Mouse (Mus musculus): ENCODE data around the gene Syne3. TPM values are rescaled to one million over a fixed set of nuclear protein-coding genes. Genes with fewer than 3 reads are reported as not detected.

Syne3 gene
- polyA plus RNA-seq, 1 experiment = 11.1 TPM

DNA sequence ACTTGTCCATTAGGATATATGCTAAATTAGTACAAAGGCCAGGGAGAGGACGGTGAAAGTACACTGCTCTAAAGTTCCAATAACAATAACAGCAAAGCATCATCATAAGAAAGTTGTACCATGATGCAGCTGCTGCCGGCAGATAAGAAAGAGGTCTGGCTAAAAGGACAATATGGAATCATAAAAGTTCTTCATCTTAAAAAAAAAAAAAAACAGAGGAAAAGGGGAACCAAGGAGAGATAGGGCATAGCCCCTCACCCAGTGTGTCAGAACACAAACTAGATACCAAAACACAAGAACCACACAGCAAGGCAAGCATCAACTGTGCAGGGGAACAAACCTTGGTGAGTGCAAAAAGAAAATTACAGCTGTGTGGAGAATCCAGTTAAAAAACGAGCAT is 117.4 kb downstream of the Syne3 start:
- no peaks in the 10 kb centered on the region for H3K4me1 ChIP-seq (ENCODE audit: control insufficient read depth, insufficient read depth, low read length)
- 86% methylated on average over 3 of the region's 3 CpGs for WGBS
- no peak overlapping the region for H3K27ac ChIP-seq (ENCODE audit: control insufficient read depth, insufficient read depth, low read depth, low read length, poor library complexity)
- no peak overlapping the region for H3K4me3 ChIP-seq (replicated peaks; ENCODE audit: control insufficient read depth, low read depth, low read length)
- TF ChIP-seq CTCF (IDR thresholded peaks at IDR 0.05; ENCODE audit: control insufficient read depth, insufficient read depth, low read length) (no peak), POLR2A (IDR thresholded peaks at IDR 0.05; ENCODE audit: borderline replicate concordance, control insufficient read depth, low read depth, low read length) (no peak)

DNA sequence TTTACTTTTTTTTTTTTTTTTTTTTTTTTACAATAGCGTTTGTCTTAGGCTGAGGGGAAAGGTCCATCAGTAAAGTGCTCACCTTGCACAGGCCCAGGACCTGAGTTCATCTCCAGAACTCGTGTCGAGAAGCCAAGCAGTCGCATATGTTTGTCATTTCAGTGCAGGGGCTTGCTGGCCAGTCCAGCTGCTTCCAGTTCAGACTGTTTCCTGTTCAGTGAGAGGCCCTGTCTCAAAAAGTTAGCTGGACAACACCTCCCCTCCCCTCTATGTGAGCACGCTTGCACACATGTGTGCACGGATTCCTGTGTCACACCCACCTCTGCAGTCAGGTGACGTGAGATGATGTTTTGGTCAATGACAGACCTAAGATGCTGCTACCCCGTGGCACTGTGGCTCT is 119.5 kb downstream of the Syne3 start:
- H3K27ac ChIP-seq (ENCODE audit: control insufficient read depth, insufficient read depth, low read depth, low read length, poor library complexity) = no peak overlapping the region
- H3K4me1 ChIP-seq (ENCODE audit: control insufficient read depth, insufficient read depth, low read length) = no peaks in the 10 kb centered on the region
- no peak for TF ChIP-seq CTCF (IDR thresholded peaks at IDR 0.05; ENCODE audit: control insufficient read depth, insufficient read depth, low read length)
- TF ChIP-seq POLR2A (IDR thresholded peaks at IDR 0.05; ENCODE audit: borderline replicate concordance, control insufficient read depth, low read depth, low read length) = no peak
- 81% methylated on average over 8 of the region's 8 CpGs for WGBS
- no peak overlapping the region for H3K4me3 ChIP-seq (replicated peaks; ENCODE audit: control insufficient read depth, low read depth, low read length)

DNA sequence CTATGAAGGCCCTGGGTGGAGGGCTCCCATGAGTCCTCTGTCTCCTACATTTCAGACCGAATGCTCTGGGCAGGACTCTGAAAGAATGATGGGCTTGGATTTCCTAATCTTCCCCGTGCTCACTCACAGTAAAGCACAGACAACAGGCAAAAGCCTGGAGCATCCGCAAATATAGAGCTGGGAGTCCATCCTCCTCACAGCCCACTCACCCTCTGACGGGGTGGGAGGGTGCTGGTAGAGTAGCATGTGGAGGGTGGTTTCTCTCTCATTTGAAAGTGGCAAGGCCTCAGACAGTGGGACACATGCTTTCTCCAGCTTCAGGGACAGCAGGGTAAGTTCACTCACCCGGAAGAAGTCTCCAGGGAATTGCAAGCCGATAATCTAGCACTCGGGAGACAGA is 123.5 kb downstream of the Syne3 start:
- no peaks in the 10 kb centered on the region for H3K4me1 ChIP-seq (ENCODE audit: control insufficient read depth, insufficient read depth, low read length)
- WGBS = 86% methylated on average over 7 of the region's 7 CpGs
- H3K27ac ChIP-seq (ENCODE audit: control insufficient read depth, insufficient read depth, low read depth, low read length, poor library complexity) = no peak overlapping the region
- no peak overlapping the region for H3K4me3 ChIP-seq (replicated peaks; ENCODE audit: control insufficient read depth, low read depth, low read length)
- no peak for TF ChIP-seq CTCF (IDR thresholded peaks at IDR 0.05; ENCODE audit: control insufficient read depth, insufficient read depth, low read length)
- TF ChIP-seq POLR2A (IDR thresholded peaks at IDR 0.05; ENCODE audit: borderline replicate concordance, control insufficient read depth, low read depth, low read length) = no peak

DNA sequence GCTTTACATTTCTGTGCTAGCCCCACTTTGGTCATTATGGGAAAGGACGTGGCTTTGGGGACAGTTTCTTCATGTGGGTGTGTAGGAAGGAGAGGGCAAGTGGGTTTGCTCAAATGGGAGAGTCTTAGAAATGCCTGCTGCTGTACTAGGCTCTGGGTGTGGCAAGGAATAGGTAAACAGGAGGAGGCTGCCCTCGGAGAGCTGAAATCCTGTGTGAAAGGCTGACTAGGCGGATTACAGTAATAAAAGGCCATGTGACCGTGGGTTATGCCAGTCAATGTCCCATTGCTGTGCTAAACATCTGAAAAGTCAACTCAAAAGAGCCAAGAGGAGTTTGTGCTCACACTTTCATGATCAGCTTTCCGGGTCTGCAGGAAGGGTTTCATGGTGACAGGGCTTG is 127.1 kb downstream of the Syne3 start:
- WGBS = 60% methylated on average over 5 of the region's 5 CpGs
- H3K27ac ChIP-seq (ENCODE audit: control insufficient read depth, insufficient read depth, low read depth, low read length, poor library complexity) = no peak overlapping the region
- TF ChIP-seq POLR2A (IDR thresholded peaks at IDR 0.05; ENCODE audit: borderline replicate concordance, control insufficient read depth, low read depth, low read length) (no peak), CTCF (IDR thresholded peaks at IDR 0.05; ENCODE audit: control insufficient read depth, insufficient read depth, low read length) (no peak)
- H3K4me3 ChIP-seq (replicated peaks; ENCODE audit: control insufficient read depth, low read depth, low read length) = no peak overlapping the region
- no peaks in the 10 kb centered on the region for H3K4me1 ChIP-seq (ENCODE audit: control insufficient read depth, insufficient read depth, low read length)

GRCm38 (mm10) chr12:104882061-104882460 is 127.5 kb downstream of the Syne3 start:
- Histone ChIP-seq H3K4me1 (ENCODE audit: control insufficient read depth, insufficient read depth, low read length) (no peaks in the 10 kb centered on the region), H3K27ac (ENCODE audit: control insufficient read depth, insufficient read depth, low read depth, low read length, poor library complexity) (no peak overlapping the region), H3K4me3 (replicated peaks; ENCODE audit: control insufficient read depth, low read depth, low read length) (no peak overlapping the region)
- WGBS = 70% methylated on average over 2 of the region's 2 CpGs
- no peak for TF ChIP-seq CTCF (IDR thresholded peaks at IDR 0.05; ENCODE audit: control insufficient read depth, insufficient read depth, low read length)
- no peak for TF ChIP-seq POLR2A (IDR thresholded peaks at IDR 0.05; ENCODE audit: borderline replicate concordance, control insufficient read depth, low read depth, low read length)

GRCm38 (mm10) chr12:104881518-104882060 is 128.0 kb downstream of the Syne3 start:
- no peak for TF ChIP-seq CTCF (IDR thresholded peaks at IDR 0.05; ENCODE audit: control insufficient read depth, insufficient read depth, low read length)
- no peak for TF ChIP-seq POLR2A (IDR thresholded peaks at IDR 0.05; ENCODE audit: borderline replicate concordance, control insufficient read depth, low read depth, low read length)
- 70% methylated on average over 4 of the region's 4 CpGs for WGBS
- Histone ChIP-seq H3K4me1 (ENCODE audit: control insufficient read depth, insufficient read depth, low read length) (no peaks in the 10 kb centered on the region), H3K4me3 (replicated peaks; ENCODE audit: control insufficient read depth, low read depth, low read length) (no peak overlapping the region), H3K27ac (ENCODE audit: control insufficient read depth, insufficient read depth, low read depth, low read length, poor library complexity) (no peak overlapping the region)

DNA sequence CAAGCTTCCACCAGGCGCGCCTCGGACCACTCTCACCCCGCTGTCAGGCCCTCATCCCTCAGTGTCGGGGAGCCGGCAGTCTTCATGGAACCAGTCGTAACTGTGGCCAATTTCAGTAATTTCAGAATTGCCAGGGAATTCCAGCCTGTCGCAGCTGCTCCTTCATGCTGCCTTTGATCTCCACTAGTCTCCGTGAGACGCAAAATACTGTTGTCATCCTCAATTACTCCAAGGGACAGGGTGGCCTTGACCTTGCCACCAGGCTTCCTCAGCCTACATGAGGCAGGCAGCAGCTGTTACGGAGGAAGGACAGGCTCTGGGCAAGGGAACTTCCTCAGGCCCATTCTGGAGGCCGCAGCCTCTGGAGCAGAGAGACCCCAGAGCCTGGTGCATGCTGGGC is 129.2 kb downstream of the Syne3 start:
- Histone ChIP-seq H3K27ac (ENCODE audit: control insufficient read depth, insufficient read depth, low read depth, low read length, poor library complexity) (no peak overlapping the region), H3K4me3 (replicated peaks; ENCODE audit: control insufficient read depth, low read depth, low read length) (no peak overlapping the region), H3K4me1 (ENCODE audit: control insufficient read depth, insufficient read depth, low read length) (no peaks in the 10 kb centered on the region)
- TF ChIP-seq POLR2A (IDR thresholded peaks at IDR 0.05; ENCODE audit: borderline replicate concordance, control insufficient read depth, low read depth, low read length) (no peak), CTCF (IDR thresholded peaks at IDR 0.05; ENCODE audit: control insufficient read depth, insufficient read depth, low read length) (no peak)
- WGBS = 91% methylated on average over 12 of the region's 12 CpGs

Other genes with a start within 250 kb of the Syne3 start
- gene Clmn, start 144.7 kb downstream of the Syne3 start, polyA plus RNA-seq (2011; ENCODE audit: insufficient read depth, insufficient read length, low replicate concordance, missing spikeins) = 1.1 TPM in 1 of 2 replicates, not detected in the other
- gene Glrx5, start 22.9 kb upstream of the Syne3 start, polyA plus RNA-seq (2011; ENCODE audit: insufficient read depth, insufficient read length, low replicate concordance, missing spikeins) = 274 and 493 TPM in 2 replicates
- gene Tcl1b2, start 136.2 kb upstream of the Syne3 start, polyA plus RNA-seq (2011; ENCODE audit: insufficient read depth, insufficient read length, low replicate concordance, missing spikeins) = not detected in 2 replicates
- not detected in 2 replicates for gene Tcl1b1, start 149.9 kb upstream of the Syne3 start, polyA plus RNA-seq (2011; ENCODE audit: insufficient read depth, insufficient read length, low replicate concordance, missing spikeins)
- gene Tcl1b5, start 166.5 kb upstream of the Syne3 start, polyA plus RNA-seq (2011; ENCODE audit: insufficient read depth, insufficient read length, low replicate concordance, missing spikeins) = not detected in 2 replicates
- gene Tcl1b3, start 181.2 kb upstream of the Syne3 start, polyA plus RNA-seq (2011; ENCODE audit: insufficient read depth, insufficient read length, low replicate concordance, missing spikeins) = not detected in 2 replicates
- not detected in 2 replicates for gene Tcl1b4, start 192.1 kb upstream of the Syne3 start, polyA plus RNA-seq (2011; ENCODE audit: insufficient read depth, insufficient read length, low replicate concordance, missing spikeins)
- 7.6 TPM in 1 of 2 replicates, not detected in the other for gene Tcl1, start 213.0 kb upstream of the Syne3 start, polyA plus RNA-seq (2011; ENCODE audit: insufficient read depth, insufficient read length, low replicate concordance, missing spikeins)